In the genomic region with DNA sequence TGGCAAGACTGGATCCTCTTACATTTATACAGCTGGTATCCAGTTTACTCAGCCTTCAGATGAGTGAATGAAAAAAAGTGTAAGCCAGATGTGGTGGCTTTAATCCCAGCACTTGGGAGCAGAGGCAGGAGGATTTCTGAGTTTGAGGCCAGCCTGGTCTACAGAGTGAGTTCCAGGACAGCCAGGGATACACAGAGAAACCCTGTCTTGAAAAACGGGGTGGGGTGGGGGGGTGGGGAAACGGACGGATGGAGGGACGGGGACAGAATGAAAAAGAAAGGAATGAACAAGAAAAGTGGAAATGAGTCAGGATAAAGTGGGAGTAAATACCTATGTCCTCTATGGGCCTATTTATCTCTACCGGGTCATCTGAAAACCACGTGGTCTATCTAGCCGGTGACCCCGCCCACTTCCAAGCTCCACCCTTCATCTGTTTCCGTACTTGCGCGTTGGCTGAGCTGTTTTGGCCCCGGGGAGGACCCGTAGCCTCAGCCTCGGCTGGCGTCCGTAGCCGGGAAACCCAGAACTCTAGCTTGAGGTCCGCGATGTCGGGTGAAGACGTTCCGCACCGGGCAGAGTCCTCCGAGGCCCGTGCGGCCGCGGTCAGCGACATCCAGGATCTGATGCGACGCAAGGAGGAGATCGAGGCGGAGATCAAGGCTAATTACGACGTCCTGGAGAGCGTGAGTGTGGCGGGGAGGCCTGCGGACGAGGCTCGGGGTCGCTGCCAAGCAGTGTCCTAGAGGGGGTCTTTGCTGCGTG, we compare ENCODE assay signal across 8 mouse cellular contexts. TPM values are rescaled to one million over a fixed set of nuclear protein-coding genes. Genes with fewer than 3 reads are reported as not detected.
DNase-seq lines count a peak whose midpoint lies in the region; ATAC-seq lines count a peak whose summit lies in the region.

No protein-coding gene starts in this region.

- peak; percentile 97 for DNase-seq in Muller cell, postnatal 12 days (ENCODE audit: inconsistent ontology term)
- peak; percentile 96 for DNase-seq in cerebellum, adult 9-11 months
- DNase-seq in frontal cortex, adult 2 months (ENCODE audit: extremely low spot score in 1 of 2, low spot score in 1 of 2): peak; percentile 92 to 99
- peak; percentile 96 for DNase-seq in hindbrain, embryonic 11.5 days (ENCODE audit: low spot score)
- peak; percentile 96 to 97 for DNase-seq in layer of hippocampus, postnatal 10 days (ENCODE audit: low spot score in 2 of 2)
- DNase-seq in lung, postnatal 10 days: peak; percentile 98
- peak; percentile 93 for DNase-seq in ovary, postnatal 36 days (ENCODE audit: low spot score)
- peak; percentile 93 for DNase-seq in thymus, postnatal 25 days

- peak overlapping the region; percentile 80 for H3K9ac ChIP-seq in hindbrain, embryonic 11.5 days (ENCODE audit: low read depth, low read length)

- H3K4me1 ChIP-seq in hindbrain, embryonic 11.5 days (replicated peaks; ENCODE audit: control insufficient read depth, insufficient read depth, low read length): no peaks in the 10 kb centered on the region

- no peaks in the 10 kb centered on the region for H3K27me3 ChIP-seq in hindbrain, embryonic 11.5 days (ENCODE audit: control insufficient read depth, insufficient read depth, low read length)

- H3K27ac ChIP-seq in hindbrain, embryonic 11.5 days (ENCODE audit: low read depth, low read length): no peak overlapping the region

- peak overlapping the region; percentile 48 for H3K4me2 ChIP-seq in hindbrain, embryonic 11.5 days (replicated peaks; ENCODE audit: low read depth, low read length)

- 2% methylated on average over 42 of the region's 42 CpGs for WGBS in hindbrain, embryonic 11.5 days

- peak; percentile 85 for ATAC-seq in hindbrain, embryonic 11.5 days (ENCODE audit: low FRiP score)

- no peaks in the 10 kb centered on the region for H3K36me3 ChIP-seq in hindbrain, embryonic 11.5 days (ENCODE audit: control insufficient read depth, insufficient read depth, low read length)

- H3K9me3 ChIP-seq in hindbrain, embryonic 11.5 days (ENCODE audit: control insufficient read depth, low read length): no peaks in the 10 kb centered on the region

- peak overlapping the region; percentile 67 for H3K4me3 ChIP-seq in hindbrain, embryonic 11.5 days (ENCODE audit: low read depth, low read length)

RNA-seq across cellular contexts. Expression of a gene that starts 24.0 kb away (rescaled TPM):
- 5.4 and 6.1 TPM in 2 replicates for polyA plus RNA-seq in frontal cortex, adult 2 months (2012; rRNA removed)
- polyA plus RNA-seq in hindbrain, embryonic 11.5 days (2014; fragmentation: Nextera tagmentation; extraction: Ambion mirVana): 5.6 and 8.6 TPM in 2 replicates
- 1 to 10 TPM; 5.4 to 7.3 TPM for total RNA-seq in layer of hippocampus, postnatal 10 days (2021)

RNA-seq across cellular contexts. Expression of a gene that starts 45.4 kb away (rescaled TPM):
- not detected in 2 replicates for polyA plus RNA-seq in frontal cortex, adult 2 months (2012; rRNA removed)
- not detected in 2 replicates for polyA plus RNA-seq in hindbrain, embryonic 11.5 days (2014; fragmentation: Nextera tagmentation; extraction: Ambion mirVana)
- total RNA-seq in layer of hippocampus, postnatal 10 days (2021): under 1 TPM in 1 of 2 experiments, not detected in 1; 0.55 TPM

RNA-seq across cellular contexts. Expression of a gene that starts 58.7 kb away (rescaled TPM):
- 26.3 and 30.2 TPM in 2 replicates for polyA plus RNA-seq in frontal cortex, adult 2 months (2012; rRNA removed)
- polyA plus RNA-seq in hindbrain, embryonic 11.5 days (2014; fragmentation: Nextera tagmentation; extraction: Ambion mirVana): 73.5 and 78.7 TPM in 2 replicates
- 10 to 100 TPM; 31.4 to 39.8 TPM for total RNA-seq in layer of hippocampus, postnatal 10 days (2021)
